Mouse (Mus musculus): ENCODE measurements around the gene Ccdc88c. TPM values are rescaled to one million over a fixed set of nuclear protein-coding genes. Genes with fewer than 3 reads are reported as not detected.
A peak's percentile ranks its signal among the peaks of the same experiment; 100 is the strongest.

Ccdc88c gene
- polyA plus RNA-seq, 2 experiments, result 5.3 to 9.2 TPM

- Histone ChIP-seq H3K27me3 (ENCODE audit: control insufficient read depth, insufficient read depth, low read length) (no peaks in the 10 kb centered on the region), H3K4me2 (ENCODE audit: low read depth) (no peak overlapping the region), H3K36me3 (replicated peaks; ENCODE audit: control insufficient read depth, insufficient read depth, low read depth) (peaks cover 44% of the 10 kb centered on the region), H3K9ac (replicated peaks) (no peak overlapping the region), H3K4me1 (replicated peaks; ENCODE audit: control insufficient read depth in 2 of 2, insufficient read depth in 2 of 2, low read length in 1 of 2) (no peaks in the 10 kb centered on the region), H3K27ac (no peak overlapping the region), H3K4me3 (ENCODE audit: insufficient read depth in 1 of 2, low read depth in 2 of 2, low read length in 2 of 2) (no peak overlapping the region), H3K9me3 (ENCODE audit: control insufficient read depth, low read length) (no peaks in the 10 kb centered on the region)
- TF ChIP-seq EP300 (IDR thresholded peaks at IDR 0.05; ENCODE audit: low read depth) (no peak), CTCF (IDR thresholded peaks at IDR 0.05; ENCODE audit: low read depth) (no peak)
- DNase-seq (ENCODE audit: low read depth in 3 of 3, low spot score in 3 of 3) (no peak), ATAC-seq (ENCODE audit: insufficient read depth) (no peak)
- 88% methylated on average over 1 of the region's 1 CpGs for WGBS (ENCODE audit: insufficient replicate concordance)
These were observed 37.5 kb upstream of the Ccdc88c start for GRCm38 (mm10) chr12:101066329-101066728.

- Histone ChIP-seq H3K9me3 (ENCODE audit: control insufficient read depth, low read length) (no peaks in the 10 kb centered on the region), H3K36me3 (replicated peaks; ENCODE audit: control insufficient read depth, insufficient read depth, low read depth) (peaks cover 54% of the 10 kb centered on the region), H3K4me3 (ENCODE audit: insufficient read depth in 1 of 2, low read depth in 2 of 2, low read length in 2 of 2) (no peak overlapping the region), H3K27me3 (ENCODE audit: control insufficient read depth, insufficient read depth, low read length) (no peaks in the 10 kb centered on the region), H3K9ac (replicated peaks) (no peak overlapping the region), H3K4me2 (ENCODE audit: low read depth) (no peak overlapping the region), H3K27ac (no peak overlapping the region), H3K4me1 (replicated peaks; ENCODE audit: control insufficient read depth in 2 of 2, insufficient read depth in 2 of 2, low read length in 1 of 2) (no peaks in the 10 kb centered on the region)
- DNase-seq (ENCODE audit: low read depth in 3 of 3, low spot score in 3 of 3), result no peak
- no peak for ATAC-seq (ENCODE audit: insufficient read depth)
- TF ChIP-seq CTCF (IDR thresholded peaks at IDR 0.05; ENCODE audit: low read depth) (no peak), EP300 (IDR thresholded peaks at IDR 0.05; ENCODE audit: low read depth) (no peak)
These were observed 11.1 kb upstream of the Ccdc88c start for GRCm38 (mm10) chr12:101039956-101040355.

- Histone ChIP-seq H3K27me3 (ENCODE audit: control insufficient read depth, insufficient read depth, low read length) (no peaks in the 10 kb centered on the region), H3K4me3 (ENCODE audit: insufficient read depth in 1 of 2, low read depth in 2 of 2, low read length in 2 of 2) (peak overlapping the region; percentile 80 to 81), H3K27ac (peak overlapping the region; percentile 85), H3K4me2 (ENCODE audit: low read depth) (peak overlapping the region; percentile 89), H3K36me3 (replicated peaks; ENCODE audit: control insufficient read depth, insufficient read depth, low read depth) (peaks cover 7% of the 10 kb centered on the region), H3K9ac (replicated peaks) (peak overlapping the region; percentile 94), H3K4me1 (replicated peaks; ENCODE audit: control insufficient read depth in 2 of 2, insufficient read depth in 2 of 2, low read length in 1 of 2) (peaks cover 27 to 31% of the 10 kb centered on the region in 2 experiments), H3K9me3 (ENCODE audit: control insufficient read depth, low read length) (no peaks in the 10 kb centered on the region)
- TF ChIP-seq EP300 (IDR thresholded peaks at IDR 0.05; ENCODE audit: low read depth), result no peak
- TF ChIP-seq CTCF (IDR thresholded peaks at IDR 0.05; ENCODE audit: low read depth), result no peak
- ATAC-seq (ENCODE audit: insufficient read depth), result no peak
- no peak for DNase-seq (ENCODE audit: low read depth in 3 of 3, low spot score in 3 of 3)
- under 1% methylated on average over 66 of the region's 67 CpGs for WGBS (ENCODE audit: insufficient replicate concordance)
These were observed 456 bp downstream of the Ccdc88c start for GRCm38 (mm10) chr12:101028247-101028953.

- 2% methylated on average over 19 of the region's 19 CpGs for WGBS (ENCODE audit: insufficient replicate concordance)
- H3K4me3 ChIP-seq (ENCODE audit: insufficient read depth in 1 of 2, low read depth in 2 of 2, low read length in 2 of 2), result peak overlapping the region; percentile 80 to 81
- no peaks in the 10 kb centered on the region for H3K27me3 ChIP-seq (ENCODE audit: control insufficient read depth, insufficient read depth, low read length)
- peaks cover 7% of the 10 kb centered on the region for H3K36me3 ChIP-seq (replicated peaks; ENCODE audit: control insufficient read depth, insufficient read depth, low read depth)
- ATAC-seq (ENCODE audit: insufficient read depth) (no peak), DNase-seq (ENCODE audit: low read depth in 3 of 3, low spot score in 3 of 3) (no peak)
- no peaks in the 10 kb centered on the region for H3K9me3 ChIP-seq (ENCODE audit: control insufficient read depth, low read length)
- H3K4me2 ChIP-seq (ENCODE audit: low read depth), result peak overlapping the region; percentile 89
- peak overlapping the region; percentile 85 for H3K27ac ChIP-seq
- peaks cover 27 to 31% of the 10 kb centered on the region in 2 experiments for H3K4me1 ChIP-seq (replicated peaks; ENCODE audit: control insufficient read depth in 2 of 2, insufficient read depth in 2 of 2, low read length in 1 of 2)
- H3K9ac ChIP-seq (replicated peaks), result peak overlapping the region; percentile 94
- no peak for TF ChIP-seq CTCF (IDR thresholded peaks at IDR 0.05; ENCODE audit: low read depth)
These were observed 1.2 kb downstream of the Ccdc88c start for GRCm38 (mm10) chr12:101027451-101028246.

GRCm38 (mm10) chr12:101026946-101027345 lies 1.9 kb downstream of the Ccdc88c start:
- Histone ChIP-seq H3K9ac (replicated peaks) (peak overlapping the region; percentile 94), H3K36me3 (replicated peaks; ENCODE audit: control insufficient read depth, insufficient read depth, low read depth) (peaks cover 10% of the 10 kb centered on the region), H3K9me3 (ENCODE audit: control insufficient read depth, low read length) (no peaks in the 10 kb centered on the region), H3K4me1 (replicated peaks; ENCODE audit: control insufficient read depth in 2 of 2, insufficient read depth in 2 of 2, low read length in 1 of 2) (peaks cover 27 to 31% of the 10 kb centered on the region in 2 experiments), H3K27me3 (ENCODE audit: control insufficient read depth, insufficient read depth, low read length) (no peaks in the 10 kb centered on the region), H3K27ac (peak overlapping the region; percentile 85), H3K4me2 (ENCODE audit: low read depth) (peak overlapping the region; percentile 89), H3K4me3 (ENCODE audit: insufficient read depth in 1 of 2, low read depth in 2 of 2, low read length in 2 of 2) (peak overlapping the region; percentile 80 to 81)
- DNase-seq (ENCODE audit: low read depth in 3 of 3, low spot score in 3 of 3) (no peak), ATAC-seq (ENCODE audit: insufficient read depth) (no peak)
- no peak for TF ChIP-seq CTCF (IDR thresholded peaks at IDR 0.05; ENCODE audit: low read depth)
- no peak for TF ChIP-seq EP300 (IDR thresholded peaks at IDR 0.05; ENCODE audit: low read depth)
- WGBS (ENCODE audit: insufficient replicate concordance), result 35% methylated on average over 14 of the region's 14 CpGs

Data from liver, embryonic 14.5 days (tissue).